Mouse (Mus musculus): ENCODE data around the gene Kcnk1. TPM values are rescaled to one million over a fixed set of nuclear protein-coding genes. Genes with fewer than 3 reads are reported as not detected.

Gene Kcnk1
- 10.1 and 13.0 TPM in 2 replicates for polyA plus RNA-seq (2015; fragmentation: Nextera tagmentation; extraction: Ambion mirVana)

DNA sequence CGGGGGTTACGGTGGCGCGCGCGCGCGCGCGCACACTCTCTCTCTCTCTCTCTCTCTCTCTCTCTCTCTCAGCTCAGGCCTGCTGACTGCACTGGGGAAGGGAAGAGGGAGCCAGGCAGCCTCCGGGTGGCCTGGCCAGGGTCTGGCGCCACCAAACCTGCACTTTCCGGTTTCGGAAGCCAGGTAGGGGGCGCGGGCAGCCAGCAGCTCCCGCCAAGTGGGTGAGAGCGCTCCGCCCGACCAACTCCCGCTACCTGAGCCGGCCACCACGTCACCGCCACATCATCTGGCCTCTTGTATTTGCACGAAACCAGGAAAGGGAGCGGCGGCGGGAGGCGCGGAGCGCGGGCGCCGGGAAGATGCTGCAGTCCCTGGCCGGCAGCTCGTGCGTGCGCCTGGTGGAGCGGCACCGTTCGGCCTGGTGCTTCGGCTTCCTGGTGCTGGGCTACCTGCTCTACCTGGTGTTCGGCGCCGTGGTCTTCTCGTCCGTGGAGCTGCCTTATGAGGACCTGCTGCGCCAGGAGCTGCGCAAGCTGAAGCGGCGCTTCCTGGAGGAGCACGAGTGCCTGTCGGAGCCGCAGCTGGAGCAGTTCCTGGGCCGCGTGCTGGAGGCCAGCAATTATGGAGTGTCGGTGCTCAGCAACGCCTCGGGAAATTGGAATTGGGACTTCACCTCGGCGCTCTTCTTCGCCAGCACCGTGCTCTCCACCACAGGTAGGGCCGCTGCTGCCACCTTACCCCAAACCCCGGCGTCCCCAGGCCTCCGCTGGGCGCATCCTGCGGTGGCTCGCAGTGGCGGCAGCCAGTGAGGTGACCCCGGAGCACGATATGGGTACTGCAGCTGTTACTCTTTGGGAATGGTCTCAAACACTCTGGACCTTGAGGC, at the start of gene Kcnk1:
Gene Kcnk1, plus strand, starts transcription at position 70 of the 886 bp plus-strand sequence.
- no peaks in the 10 kb centered on the region for H3K36me3 ChIP-seq
- WGBS = under 1% methylated on average over 73 of the region's 73 CpGs

DNA sequence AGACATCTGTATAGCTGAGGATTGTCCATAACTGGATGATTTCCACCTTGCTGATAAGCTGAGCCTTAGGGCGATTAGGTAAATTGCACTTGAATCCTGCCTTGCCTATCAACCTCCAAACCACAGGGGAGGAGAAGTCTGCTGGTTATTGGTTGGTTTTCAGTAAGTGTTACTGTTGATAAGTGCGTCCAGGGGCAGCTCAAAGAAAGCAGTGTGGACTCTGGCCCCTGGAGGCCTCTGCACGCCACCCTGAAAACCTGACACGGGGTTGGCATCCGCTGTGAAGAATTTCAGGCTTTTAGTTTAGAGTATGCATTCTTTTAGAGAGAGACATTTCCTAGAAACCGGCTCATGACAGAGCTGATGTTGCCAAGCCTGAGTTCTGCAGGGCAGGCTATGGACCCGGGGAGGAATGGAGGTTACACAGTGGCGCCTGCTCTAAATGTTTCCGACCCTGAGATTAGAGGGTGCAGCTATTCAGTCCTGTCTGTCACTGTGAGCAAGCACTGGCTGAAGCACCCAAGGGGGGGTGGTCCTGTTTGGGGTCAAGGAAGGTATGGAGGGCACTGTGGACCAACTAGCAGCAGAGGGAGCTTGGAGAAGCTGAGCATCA, 46.2 kb upstream of the Kcnk1 start:
- no peak for ATAC-seq (ENCODE audit: low FRiP score)
- no peaks in the 10 kb centered on the region for H3K36me3 ChIP-seq
- 86% methylated on average over 9 of the region's 9 CpGs for WGBS

More for the DNA sequence above, at the start of gene Kcnk1:
- Histone ChIP-seq H3K27me3 (peaks cover 58% of the 10 kb centered on the region), H3K4me2 (peak within 1 kb of the TSS; percentile 90), H3K9ac (peak within 1 kb of the TSS; percentile 80), H3K9me3 (no peaks in the 10 kb centered on the region), H3K4me3 (peak within 1 kb of the TSS; percentile 64), H3K27ac (peak within 1 kb of the TSS; percentile 80), H3K4me1 (replicated peaks) (peaks cover 42% of the 10 kb centered on the region)
- peak; percentile 84 for ATAC-seq (ENCODE audit: low FRiP score)

DNA sequence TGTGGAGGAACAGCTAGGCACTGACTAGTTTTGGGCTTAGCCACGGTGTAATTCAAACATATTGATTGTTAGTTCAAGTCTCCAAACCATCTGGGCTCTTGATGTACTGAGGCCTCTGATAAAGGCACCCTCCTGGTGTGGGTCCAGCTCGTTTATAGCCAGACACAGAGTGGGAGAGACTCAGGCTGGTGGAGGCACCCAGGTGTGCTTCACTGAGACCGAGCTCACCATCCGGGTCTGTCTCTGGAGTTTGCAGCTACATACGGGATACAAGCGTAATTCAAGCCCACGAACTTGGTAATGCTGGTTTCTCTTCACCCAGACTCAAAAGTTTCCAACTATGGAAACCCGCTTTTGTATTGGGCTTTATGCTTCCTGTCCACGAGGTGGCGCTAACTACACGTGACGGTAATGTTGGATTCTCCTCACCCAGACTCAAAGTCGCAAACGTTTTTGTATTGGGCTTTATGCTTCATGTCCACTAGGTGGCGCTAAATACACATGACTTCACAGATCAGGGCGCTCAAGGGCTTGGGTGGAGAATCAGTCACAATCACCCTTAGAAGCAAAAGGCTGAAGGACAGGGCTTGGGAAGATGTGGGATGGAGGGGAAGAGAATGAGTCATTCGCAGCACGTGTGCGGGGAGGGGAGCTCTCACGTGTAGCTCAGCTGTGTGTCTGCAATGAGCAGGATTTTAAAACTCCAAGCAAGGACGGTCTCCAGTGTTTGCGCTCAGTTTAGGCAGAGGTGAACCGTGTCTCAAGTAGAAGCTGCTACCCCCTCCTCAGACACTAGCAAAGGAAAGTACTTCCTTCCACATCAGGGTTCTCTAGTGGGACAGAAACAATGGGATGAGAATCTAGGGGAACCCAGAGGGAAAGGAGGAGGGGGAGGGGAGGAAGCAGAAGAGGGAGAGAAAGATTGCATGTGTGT, 44.7 kb upstream of the Kcnk1 start:
- Histone ChIP-seq H3K4me3 (no peak overlapping the region), H3K27me3 (peaks cover 10% of the 10 kb centered on the region; the same call in 1 of the 2 replicates), H3K9ac (no peak overlapping the region), H3K36me3 (no peaks in the 10 kb centered on the region), H3K4me2 (no peak overlapping the region), H3K27ac (no peak overlapping the region), H3K9me3 (no peaks in the 10 kb centered on the region), H3K4me1 (replicated peaks) (no peaks in the 10 kb centered on the region)
- WGBS = 25% methylated on average over 23 of the region's 23 CpGs
- ATAC-seq (ENCODE audit: low FRiP score) = peak; percentile 86

More for the DNA sequence above, 46.2 kb upstream of the Kcnk1 start:
- H3K27ac ChIP-seq = no peak overlapping the region
- 0 out of 2 replicates have a peak, but pooled peaks cover 10% of the 10 kb centered on the region for H3K27me3 ChIP-seq
- H3K9me3 ChIP-seq = no peaks in the 10 kb centered on the region
- no peak overlapping the region for H3K4me2 ChIP-seq
- H3K4me3 ChIP-seq = no peak overlapping the region
- no peak overlapping the region for H3K9ac ChIP-seq
- no peaks in the 10 kb centered on the region for H3K4me1 ChIP-seq (replicated peaks)

DNA sequence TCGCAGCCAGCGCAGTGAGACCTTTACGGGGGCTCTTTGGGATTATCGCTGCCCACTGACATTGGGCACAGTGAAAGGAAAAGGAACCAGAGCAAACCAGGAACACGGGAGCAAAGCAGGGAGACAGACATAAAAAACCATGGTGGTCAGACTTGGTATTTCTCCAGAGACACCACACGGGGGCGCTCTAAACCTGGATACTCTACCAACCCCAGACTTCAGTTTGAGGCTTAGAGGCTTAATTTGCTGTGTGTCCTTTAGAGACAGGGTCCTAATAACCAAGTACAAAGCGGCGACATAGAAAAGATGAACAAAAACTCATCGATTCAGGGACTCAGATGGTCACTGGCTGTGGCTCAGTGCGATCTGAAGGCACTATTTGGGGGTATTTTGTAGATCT, 39.3 kb upstream of the Kcnk1 start:
- Histone ChIP-seq H3K9me3 (peaks cover under 1% of the 10 kb centered on the region; the same call in 1 of the 2 replicates), H3K4me2 (no peak overlapping the region), H3K4me1 (replicated peaks) (peaks cover 3% of the 10 kb centered on the region; the same call in 1 of the 2 replicates), H3K36me3 (no peaks in the 10 kb centered on the region), H3K27ac (no peak overlapping the region), H3K9ac (0 out of 2 replicates have a peak overlapping the region, but pooled peaks have one; percentile 47), H3K27me3 (peaks cover 10% of the 10 kb centered on the region; the same call in 1 of the 2 replicates), H3K4me3 (no peak overlapping the region)
- WGBS = 12% methylated on average over 11 of the region's 11 CpGs
- ATAC-seq (ENCODE audit: low FRiP score) = no peak

DNA sequence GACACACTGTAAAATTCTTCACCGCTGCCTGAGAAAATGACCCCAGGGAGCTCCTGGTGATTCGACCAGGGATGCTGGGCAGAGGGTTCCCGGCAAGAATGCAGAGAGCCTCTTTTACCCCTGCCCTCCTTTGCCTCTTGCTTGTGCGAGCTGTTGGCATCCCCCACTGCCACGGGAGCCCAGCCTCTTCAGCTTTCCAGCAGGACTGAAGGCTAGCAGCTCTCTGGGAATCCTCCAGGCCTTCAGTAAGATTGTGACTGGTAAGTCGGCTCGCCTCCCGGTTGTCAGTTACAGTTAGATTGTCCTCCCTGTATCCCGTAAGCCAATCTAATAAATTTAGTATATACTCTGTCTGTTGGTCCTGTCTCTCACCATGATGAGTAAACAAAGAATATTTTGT, 38.2 kb upstream of the Kcnk1 start:
- H3K27me3 ChIP-seq = peaks cover 1% of the 10 kb centered on the region; the same call in 1 of the 2 replicates
- no peaks in the 10 kb centered on the region for H3K36me3 ChIP-seq
- H3K27ac ChIP-seq = no peak overlapping the region
- peaks cover 3% of the 10 kb centered on the region; the same call in 1 of the 2 replicates for H3K4me1 ChIP-seq (replicated peaks)
- no peak overlapping the region for H3K4me3 ChIP-seq
- WGBS = 80% methylated on average over 9 of the region's 9 CpGs
- H3K9me3 ChIP-seq = peaks cover 5% of the 10 kb centered on the region; the same call in 1 of the 2 replicates
- ATAC-seq (ENCODE audit: low FRiP score) = no peak
- H3K4me2 ChIP-seq = no peak overlapping the region
- H3K9ac ChIP-seq = 0 out of 2 replicates have a peak overlapping the region, but pooled peaks have one; percentile 43

DNA sequence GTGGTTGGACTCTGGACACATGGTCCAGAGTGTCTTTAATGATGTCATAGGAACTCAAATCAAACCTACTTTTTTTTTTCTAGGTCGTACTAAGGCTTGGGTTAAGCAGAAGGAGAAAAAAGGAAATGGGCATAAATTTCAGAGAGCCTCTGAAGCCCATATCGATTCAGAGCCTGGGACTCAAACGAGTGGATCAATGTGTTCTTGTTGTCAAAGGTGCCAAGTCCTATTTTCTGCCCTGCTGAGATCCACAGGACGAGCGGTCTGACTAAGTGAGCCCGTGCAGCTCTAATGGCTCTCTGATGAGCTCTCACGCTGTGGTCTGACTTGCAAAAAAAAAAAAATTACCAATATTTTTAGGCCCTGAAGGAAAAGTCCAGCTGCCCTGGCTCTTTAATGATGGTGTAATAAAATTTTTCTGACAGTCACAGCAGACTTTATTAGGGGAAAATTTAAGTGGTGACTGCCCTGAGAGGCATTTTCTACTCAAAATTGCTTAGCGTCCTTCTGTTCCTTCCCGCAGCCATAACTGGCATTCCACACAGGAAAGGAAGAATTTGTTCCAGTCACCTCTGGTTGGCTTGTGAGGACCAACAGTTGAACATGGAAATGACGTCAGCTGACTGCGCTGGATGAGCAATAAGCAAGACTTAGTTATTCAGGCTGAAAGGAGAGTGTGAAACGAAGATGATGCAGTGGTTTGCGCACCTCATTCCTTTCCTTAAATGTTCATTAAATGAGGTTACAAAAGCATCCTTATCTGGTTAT, 37.6 kb upstream of the Kcnk1 start:
- no peak for ATAC-seq (ENCODE audit: low FRiP score)
- WGBS = 72% methylated on average over 13 of the region's 13 CpGs
- Histone ChIP-seq H3K4me1 (replicated peaks) (peaks cover 3% of the 10 kb centered on the region; the same call in 1 of the 2 replicates), H3K9ac (no peak overlapping the region), H3K36me3 (no peaks in the 10 kb centered on the region), H3K9me3 (peaks cover 5% of the 10 kb centered on the region; the same call in 1 of the 2 replicates), H3K4me3 (no peak overlapping the region), H3K27me3 (peaks cover under 1% of the 10 kb centered on the region; the same call in 1 of the 2 replicates), H3K4me2 (no peak overlapping the region), H3K27ac (no peak overlapping the region)

DNA sequence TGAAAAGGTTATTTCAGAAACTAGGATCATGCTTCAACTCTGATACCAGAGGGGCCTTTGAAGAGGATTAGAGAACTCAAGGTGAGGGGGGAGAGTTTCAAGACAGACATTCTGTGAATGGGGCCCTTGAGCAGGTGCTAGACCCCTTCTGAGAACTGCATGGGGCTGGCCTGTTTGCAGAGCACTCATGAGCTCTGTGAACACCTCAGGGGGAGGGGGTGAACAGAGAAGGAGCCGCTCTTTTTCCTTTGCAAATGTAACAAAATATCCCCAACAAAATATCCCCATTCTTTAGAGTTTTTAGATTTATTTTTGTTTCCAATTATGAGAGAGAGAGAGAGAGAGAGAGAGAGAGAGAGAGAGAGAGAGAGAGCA, 37.0 kb upstream of the Kcnk1 start:
- no peak overlapping the region for H3K27ac ChIP-seq
- 77% methylated on average over 1 of the region's 1 CpGs for WGBS
- peaks cover 4% of the 10 kb centered on the region; the same call in 1 of the 2 replicates for H3K27me3 ChIP-seq
- H3K9me3 ChIP-seq = peaks cover 5% of the 10 kb centered on the region; the same call in 1 of the 2 replicates
- H3K36me3 ChIP-seq = no peaks in the 10 kb centered on the region
- no peak overlapping the region for H3K4me3 ChIP-seq
- H3K4me2 ChIP-seq = no peak overlapping the region
- no peak for ATAC-seq (ENCODE audit: low FRiP score)
- H3K9ac ChIP-seq = no peak overlapping the region
- H3K4me1 ChIP-seq (replicated peaks) = peaks cover 3% of the 10 kb centered on the region; the same call in 1 of the 2 replicates

DNA sequence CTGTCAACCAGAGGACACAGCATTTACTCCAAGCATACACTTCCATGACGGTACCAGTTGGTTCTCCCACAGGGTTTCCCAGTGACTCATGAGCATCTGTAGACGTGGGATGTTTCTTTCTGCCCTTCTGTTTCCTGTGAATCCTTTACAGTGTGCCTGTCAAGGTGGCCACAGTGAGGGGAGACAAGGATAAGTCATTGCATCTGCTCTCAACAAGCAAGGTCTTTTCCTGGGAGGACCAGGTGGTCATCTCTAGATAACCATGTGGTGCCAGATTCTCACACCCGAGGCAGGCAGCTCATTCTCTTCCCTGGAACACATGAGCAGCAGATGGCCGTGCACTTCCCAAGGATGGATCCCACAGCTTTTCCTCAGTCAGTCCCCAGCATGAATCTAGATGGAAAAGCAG, 35.6 kb upstream of the Kcnk1 start:
- H3K4me3 ChIP-seq = no peak overlapping the region
- peaks cover 4% of the 10 kb centered on the region; the same call in 1 of the 2 replicates for H3K27me3 ChIP-seq
- H3K4me2 ChIP-seq = no peak overlapping the region
- H3K9me3 ChIP-seq = peaks cover 5% of the 10 kb centered on the region; the same call in 1 of the 2 replicates
- no peak for ATAC-seq (ENCODE audit: low FRiP score)
- peaks cover 13% of the 10 kb centered on the region for H3K4me1 ChIP-seq (replicated peaks)
- no peak overlapping the region for H3K27ac ChIP-seq
- WGBS = 48% methylated on average over 4 of the region's 4 CpGs
- H3K36me3 ChIP-seq = no peaks in the 10 kb centered on the region
- H3K9ac ChIP-seq = no peak overlapping the region

DNA sequence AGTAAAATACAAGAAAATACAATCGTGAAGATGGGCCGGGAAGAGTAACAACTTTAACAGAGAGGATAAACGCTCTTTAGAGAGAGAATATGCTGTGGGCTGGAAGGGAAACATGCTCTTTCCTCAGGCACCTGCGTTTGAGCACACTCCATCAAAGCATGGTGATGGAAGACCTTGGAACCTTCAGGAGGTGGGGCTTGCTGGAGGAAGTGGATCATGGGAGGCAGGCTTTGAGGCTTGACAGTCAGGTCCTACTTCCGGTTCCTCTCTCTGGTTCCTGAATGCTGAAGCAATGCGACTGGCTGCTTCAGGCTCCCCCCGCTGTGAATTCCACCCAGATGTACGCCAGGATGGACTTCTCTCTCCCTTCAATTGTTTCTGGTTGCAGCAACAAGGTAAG, 34.9 kb upstream of the Kcnk1 start:
- Histone ChIP-seq H3K9ac (no peak overlapping the region), H3K4me3 (no peak overlapping the region), H3K27ac (no peak overlapping the region), H3K4me2 (no peak overlapping the region), H3K9me3 (peaks cover 5% of the 10 kb centered on the region; the same call in 1 of the 2 replicates), H3K4me1 (replicated peaks) (peaks cover 13% of the 10 kb centered on the region), H3K27me3 (peaks cover 4% of the 10 kb centered on the region; the same call in 1 of the 2 replicates), H3K36me3 (no peaks in the 10 kb centered on the region)
- no peak for ATAC-seq (ENCODE audit: low FRiP score)
- 96% methylated on average over 8 of the region's 8 CpGs for WGBS

DNA sequence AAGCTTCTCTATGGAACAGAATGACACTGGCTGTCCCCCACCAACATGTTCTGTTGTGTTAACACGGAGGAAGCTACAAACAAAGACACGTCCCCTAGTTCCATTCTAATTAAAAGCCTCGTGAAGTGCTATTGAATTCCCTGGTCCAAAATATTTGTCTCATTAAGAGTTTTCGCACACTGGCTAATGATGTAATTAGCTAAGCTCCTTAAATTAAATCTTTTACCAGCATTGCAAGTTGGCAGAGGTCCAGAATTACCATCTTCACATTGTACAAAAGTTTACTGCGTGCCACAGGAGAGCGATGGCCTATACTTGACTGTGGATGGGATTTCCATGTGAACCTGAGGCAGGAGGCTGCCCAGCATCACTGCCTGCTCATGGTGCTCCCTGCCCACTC, 33.2 kb upstream of the Kcnk1 start:
- no peak overlapping the region for H3K9ac ChIP-seq
- H3K27ac ChIP-seq = no peak overlapping the region
- no peak overlapping the region for H3K4me2 ChIP-seq
- no peaks in the 10 kb centered on the region for H3K36me3 ChIP-seq
- peaks cover 5% of the 10 kb centered on the region; the same call in 1 of the 2 replicates for H3K9me3 ChIP-seq
- H3K27me3 ChIP-seq = peaks cover 4% of the 10 kb centered on the region; the same call in 1 of the 2 replicates
- H3K4me3 ChIP-seq = no peak overlapping the region
- H3K4me1 ChIP-seq (replicated peaks) = peaks cover 13% of the 10 kb centered on the region
- ATAC-seq (ENCODE audit: low FRiP score) = no peak
- WGBS = 73% methylated on average over 6 of the region's 6 CpGs

DNA sequence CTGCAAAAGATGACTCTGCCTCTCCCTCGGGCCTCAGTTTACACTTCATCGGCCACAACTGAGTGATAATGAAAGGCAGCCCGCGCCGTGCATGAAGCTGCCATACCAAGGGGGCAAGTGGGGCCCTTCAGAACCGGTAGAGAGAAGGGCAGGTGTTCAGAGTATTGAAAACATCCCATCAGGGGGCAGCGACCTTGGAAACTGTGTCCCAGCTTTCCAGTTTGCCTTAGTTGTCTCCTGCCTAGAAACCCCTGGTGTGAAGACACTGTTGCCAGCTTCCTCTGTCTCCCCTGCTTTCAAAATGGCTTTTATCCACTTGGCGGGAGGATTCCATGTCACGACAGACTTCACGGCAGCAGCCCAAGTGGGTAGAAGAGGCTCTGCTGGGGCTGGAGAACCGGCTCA, 31.2 kb upstream of the Kcnk1 start:
- Histone ChIP-seq H3K27ac (no peak overlapping the region), H3K4me3 (no peak overlapping the region), H3K36me3 (no peaks in the 10 kb centered on the region), H3K4me1 (replicated peaks) (peaks cover 10% of the 10 kb centered on the region), H3K9me3 (peaks cover 5% of the 10 kb centered on the region; the same call in 1 of the 2 replicates), H3K4me2 (peak overlapping the region; percentile 45), H3K27me3 (peaks cover 7% of the 10 kb centered on the region; the same call in 1 of the 2 replicates), H3K9ac (no peak overlapping the region; the same call in 1 of the 2 replicates)
- no peak for ATAC-seq (ENCODE audit: low FRiP score)
- WGBS = 4% methylated on average over 11 of the region's 11 CpGs

Measured in hindbrain, embryonic 13.5 days (tissue).